Mouse (Mus musculus): ENCODE measurements around the gene Nhp2.

- no peak for TF ChIP-seq CTCF (IDR thresholded peaks at IDR 0.05; ENCODE audit: low read depth)
- no peak for TF ChIP-seq EP300 (IDR thresholded peaks at IDR 0.05; ENCODE audit: low read depth)
These were observed 39.2 kb downstream of the Nhp2 start for GRCm38 (mm10) chr11:51658705-51659104.

Data from liver, embryonic 14.5 days (tissue).